Mouse (Mus musculus) intestine, embryonic 15.5 days (tissue): ENCODE measurements around the gene Lmbr1l. TPM values are rescaled to one million over a fixed set of nuclear protein-coding genes. Genes with fewer than 3 reads are reported as not detected.

Experiments
- ATAC-seq: fragments of 200-750 bp; cut with Nextera tagmentation; 2 replicates; pipeline ENCODE4 v1.8.0; 2017; ENCODE audit warnings: moderate TSS enrichment, moderate library complexity
- H3K27ac ChIP-seq: fragments of 300-500 bp; sonication (generic); 2 replicates; pipeline ENCODE4 v1.5.1; 2015; ENCODE audit warnings: mild to moderate bottlenecking, inconsistent platforms
- H3K27me3 ChIP-seq: fragments of 300-500 bp; sonication (generic); replicated peaks from 2 replicates; pipeline ENCODE4 v1.6.1; 2015; ENCODE audit warnings: inconsistent platforms
- H3K36me3 ChIP-seq: fragments of 300-500 bp; sonication (generic); 2 replicates; pipeline ENCODE4 v1.6.1; 2015; ENCODE audit warnings: inconsistent platforms
- H3K4me1 ChIP-seq: fragments of 300-500 bp; sonication (generic); replicated peaks from 2 replicates; pipeline ENCODE4 v1.6.1; 2015; ENCODE audit warnings: inconsistent platforms
- H3K4me2 ChIP-seq: fragments of 300-500 bp; sonication (generic); replicated peaks from 2 replicates; pipeline ENCODE4 v1.6.1; 2015; ENCODE audit warnings: mild to moderate bottlenecking, inconsistent platforms
- H3K4me3 ChIP-seq: fragments of 300-500 bp; sonication (generic); replicated peaks from 2 replicates; pipeline ENCODE4 v1.5.1; 2015; ENCODE audit warnings: inconsistent platforms
- H3K9ac ChIP-seq: fragments of 300-500 bp; sonication (generic); 2 replicates; pipeline ENCODE4 v1.6.1; 2015; ENCODE audit warnings: inconsistent platforms
- H3K9me3 ChIP-seq: fragments of 300-500 bp; sonication (generic); 2 replicates; pipeline ENCODE4 v1.6.1; 2016; ENCODE audit warnings: inconsistent platforms
- WGBS: fragments of 180-500 bp; shearing (Covaris S2); methylation state at CpG from one replicate; pipeline ENCODE4 v1.1.7; 2015; 5-methylcytosine and 5-hydroxymethylcytosine counted together
- polyA plus RNA-seq: library from polyadenylated mRNA; unstranded; fragments of >200 nt; fragmentation: Nextera tagmentation; extraction: Ambion mirVana; gene quantifications from 2 replicates; pipeline ENCODE4 v1.2.1, GENCODE M21; 2015

Gene Lmbr1l
- polyA plus RNA-seq, 1 experiment from 2014 or later = 18.6 TPM

GRCm38 (mm10) chr15:98891198-98891742, 26.8 kb downstream of the Lmbr1l start:
- Histone ChIP-seq H3K4me3 (peak overlapping the region; percentile 24), H3K27me3 (peaks cover 44% of the 10 kb centered on the region), H3K27ac (no peak overlapping the region), H3K9me3 (no peaks in the 10 kb centered on the region), H3K36me3 (no peaks in the 10 kb centered on the region), H3K9ac (peak overlapping the region; percentile 32; the same call in 1 of the 2 replicates), H3K4me1 (peaks cover 30% of the 10 kb centered on the region), H3K4me2 (peak overlapping the region; percentile 58)
- ATAC-seq = peak; percentile 62
- WGBS = 11% methylated on average over 19 of the region's 19 CpGs

DNA sequence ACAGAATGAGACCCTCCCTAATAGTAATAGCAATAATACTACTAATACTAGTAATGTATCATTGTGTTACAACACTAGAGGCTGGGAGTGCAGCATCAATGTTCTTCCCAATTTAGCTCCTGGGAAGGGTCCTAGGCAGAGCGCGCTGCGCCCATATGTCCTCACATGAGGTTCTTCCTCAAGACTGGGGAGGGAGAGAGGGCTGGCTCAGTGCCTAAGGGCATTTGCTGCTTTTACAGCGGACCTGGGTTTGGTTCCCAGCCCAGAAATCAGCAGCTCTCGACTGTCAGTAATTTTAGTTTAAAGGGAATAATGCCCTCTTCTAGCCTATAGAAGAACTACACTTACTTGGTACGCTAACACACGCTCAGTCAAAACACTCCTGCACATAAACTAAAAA, 30.5 kb downstream of the Lmbr1l start:
- no peaks in the 10 kb centered on the region for H3K36me3 ChIP-seq
- no peak for ATAC-seq
- H3K4me3 ChIP-seq = no peak overlapping the region
- H3K27me3 ChIP-seq = peaks cover 6% of the 10 kb centered on the region; the same call in 1 of the 2 replicates
- no peak overlapping the region for H3K27ac ChIP-seq
- 78% methylated on average over 7 of the region's 7 CpGs for WGBS
- H3K9ac ChIP-seq = no peak overlapping the region
- H3K4me2 ChIP-seq = no peak overlapping the region
- H3K9me3 ChIP-seq = no peaks in the 10 kb centered on the region
- H3K4me1 ChIP-seq = 0 out of 2 replicates have a peak, but pooled peaks cover 3% of the 10 kb centered on the region

GRCm38 (mm10) chr15:98886667-98887387, 31.2 kb downstream of the Lmbr1l start:
- 0 out of 2 replicates have a peak, but pooled peaks cover 3% of the 10 kb centered on the region for H3K4me1 ChIP-seq
- 54% methylated on average over 8 of the region's 8 CpGs for WGBS

DNA sequence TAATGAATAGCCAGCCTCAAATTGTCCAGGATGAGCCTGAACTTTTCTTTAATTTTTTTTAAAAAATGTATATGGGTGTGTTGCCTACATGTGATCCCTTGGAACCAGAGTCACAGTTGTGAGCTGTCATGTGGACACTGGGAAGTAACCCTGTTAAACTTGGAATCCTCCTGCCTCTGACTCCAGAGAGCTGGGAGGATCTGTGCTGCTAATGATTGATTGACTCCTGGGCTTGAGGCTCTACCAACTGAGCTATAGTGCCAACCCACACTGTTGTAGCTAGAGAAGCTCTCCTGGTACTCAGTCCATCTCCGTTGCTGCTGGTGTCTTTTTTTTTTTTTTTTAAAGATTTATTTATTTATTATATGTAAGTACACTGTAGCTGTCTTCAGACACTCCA, 33.9 kb downstream of the Lmbr1l start:
- no peak overlapping the region for H3K4me2 ChIP-seq
- H3K4me1 ChIP-seq = 0 out of 2 replicates have a peak, but pooled peaks cover 7% of the 10 kb centered on the region
- no peaks in the 10 kb centered on the region for H3K9me3 ChIP-seq
- no peaks in the 10 kb centered on the region for H3K27me3 ChIP-seq
- H3K27ac ChIP-seq = peak overlapping the region; percentile 48; the same call in 1 of the 2 replicates
- ATAC-seq = no peak
- WGBS = 68% methylated on average over 1 of the region's 1 CpGs
- no peak overlapping the region for H3K4me3 ChIP-seq
- H3K9ac ChIP-seq = no peak overlapping the region
- H3K36me3 ChIP-seq = no peaks in the 10 kb centered on the region

More at GRCm38 (mm10) chr15:98886667-98887387, 31.2 kb downstream of the Lmbr1l start:
- Histone ChIP-seq H3K9me3 (no peaks in the 10 kb centered on the region), H3K4me2 (no peak overlapping the region), H3K27ac (no peak overlapping the region), H3K27me3 (0 out of 2 replicates have a peak, but pooled peaks cover 6% of the 10 kb centered on the region), H3K9ac (no peak overlapping the region), H3K36me3 (no peaks in the 10 kb centered on the region), H3K4me3 (no peak overlapping the region)
- ATAC-seq = no peak

DNA sequence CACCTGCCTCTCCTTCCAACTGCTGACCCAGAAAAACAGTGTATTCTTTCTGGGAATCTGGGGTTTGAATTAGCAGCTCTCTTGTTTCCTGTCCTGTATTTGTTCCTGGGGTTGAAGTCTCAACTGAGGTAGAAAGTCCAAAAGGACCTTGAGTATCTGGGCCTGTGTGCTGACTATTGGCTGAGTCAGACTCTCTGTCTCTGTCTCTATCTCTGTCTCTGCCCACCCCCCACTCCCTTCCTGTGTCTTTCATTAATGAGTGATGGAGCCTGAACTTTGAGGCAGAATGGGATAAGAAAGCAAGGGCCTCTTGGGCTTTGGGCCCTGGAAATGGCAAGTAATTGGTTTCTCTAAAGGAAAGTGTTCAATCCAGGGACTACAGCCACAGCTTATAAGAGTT, 34.4 kb downstream of the Lmbr1l start:
- Histone ChIP-seq H3K9me3 (no peaks in the 10 kb centered on the region), H3K27me3 (no peaks in the 10 kb centered on the region), H3K4me1 (0 out of 2 replicates have a peak, but pooled peaks cover 7% of the 10 kb centered on the region), H3K4me3 (no peak overlapping the region), H3K4me2 (no peak overlapping the region), H3K27ac (peak overlapping the region; percentile 64), H3K9ac (no peak overlapping the region), H3K36me3 (no peaks in the 10 kb centered on the region)
- ATAC-seq = peak; percentile 34; the same call in 1 of the 2 replicates

DNA sequence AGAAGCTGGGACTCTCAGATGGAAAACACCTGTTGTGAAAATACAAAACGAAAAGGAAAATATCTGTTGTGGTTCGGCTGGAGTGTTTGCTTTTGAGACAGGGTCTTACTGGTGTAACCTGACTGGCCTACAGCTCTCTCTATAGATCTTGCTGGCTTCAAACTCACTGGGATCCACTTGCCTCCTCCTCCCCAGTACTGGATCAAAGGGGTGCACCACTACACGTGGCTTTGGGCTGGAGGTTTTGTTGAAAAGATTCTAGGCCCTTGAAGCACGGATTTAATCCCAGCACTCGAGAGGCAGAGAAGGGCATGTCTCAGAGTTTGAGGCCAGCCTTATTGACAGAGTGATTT, 36.4 kb downstream of the Lmbr1l start:
- H3K27me3 ChIP-seq = no peaks in the 10 kb centered on the region
- peak overlapping the region; percentile 73 for H3K4me3 ChIP-seq
- WGBS = 12% methylated on average over 5 of the region's 5 CpGs
- 0 out of 2 replicates have a peak, but pooled peaks cover 7% of the 10 kb centered on the region for H3K4me1 ChIP-seq
- peak overlapping the region; percentile 95 for H3K4me2 ChIP-seq
- H3K9ac ChIP-seq = no peak overlapping the region
- H3K36me3 ChIP-seq = no peaks in the 10 kb centered on the region
- H3K27ac ChIP-seq = no peak overlapping the region
- H3K9me3 ChIP-seq = no peaks in the 10 kb centered on the region
- ATAC-seq = peak; percentile 40

DNA sequence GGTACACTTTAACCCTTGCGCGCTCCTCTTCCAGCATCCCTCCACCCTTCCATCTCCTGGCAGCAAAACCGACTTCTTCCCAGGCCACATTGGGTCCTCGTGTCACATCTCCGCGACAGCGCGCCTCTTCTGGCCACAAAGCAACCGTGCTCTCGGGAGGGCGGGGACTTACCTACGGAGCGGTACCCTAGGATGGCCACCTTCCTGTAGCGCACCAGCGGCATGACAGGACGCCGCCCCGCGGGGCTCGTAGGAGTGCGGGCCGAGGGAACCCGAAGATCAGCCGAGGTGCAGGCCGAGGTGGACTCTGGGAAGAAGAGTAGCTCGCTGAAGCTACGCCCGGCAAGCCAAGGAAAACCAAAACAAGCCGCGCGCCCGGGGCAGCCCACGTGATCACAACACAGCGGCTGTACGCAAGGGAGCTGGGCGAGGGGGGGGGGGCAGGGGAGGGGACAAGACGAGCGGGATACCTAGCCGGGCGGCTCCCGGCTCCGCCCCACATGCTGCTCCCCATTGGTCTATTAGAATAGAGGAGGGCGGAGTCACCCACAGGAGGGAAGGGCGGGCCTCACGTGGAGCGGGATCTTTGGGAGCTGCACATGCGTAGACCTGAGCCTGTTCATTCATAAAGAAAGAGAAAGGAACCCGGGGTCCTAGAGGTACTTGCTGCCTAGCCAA, 36.9 kb downstream of the Lmbr1l start:
- H3K4me1 ChIP-seq = 0 out of 2 replicates have a peak, but pooled peaks cover 7% of the 10 kb centered on the region
- H3K9me3 ChIP-seq = no peaks in the 10 kb centered on the region
- no peaks in the 10 kb centered on the region for H3K27me3 ChIP-seq
- peak overlapping the region; percentile 65 for H3K9ac ChIP-seq
- under 1% methylated on average over 48 of the region's 48 CpGs for WGBS
- no peaks in the 10 kb centered on the region for H3K36me3 ChIP-seq
- ATAC-seq = peak; percentile 96
- peak overlapping the region; percentile 95 for H3K4me2 ChIP-seq
- peak overlapping the region; percentile 83 for H3K27ac ChIP-seq
- peak overlapping the region; percentile 73 for H3K4me3 ChIP-seq

DNA sequence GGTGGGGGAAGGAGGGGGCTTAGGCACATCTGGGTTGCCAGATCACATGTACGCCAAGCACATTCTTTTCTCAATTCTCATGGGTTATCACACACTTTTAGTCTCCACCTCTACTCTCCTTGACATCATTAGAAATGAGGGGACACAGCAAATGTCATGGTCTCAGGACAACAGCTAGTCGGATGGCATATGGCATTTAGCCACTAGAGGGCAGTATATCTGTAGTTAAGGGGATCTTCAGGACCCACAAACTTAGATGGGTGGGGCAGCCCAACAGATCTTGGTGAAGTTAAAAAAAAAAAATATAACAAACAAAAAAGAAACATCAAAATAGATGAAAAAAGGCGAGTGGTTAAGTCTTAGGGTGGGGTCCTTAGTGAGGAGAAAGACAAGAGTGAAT, 40.7 kb downstream of the Lmbr1l start:
- Histone ChIP-seq H3K36me3 (no peaks in the 10 kb centered on the region), H3K4me2 (no peak overlapping the region), H3K9me3 (no peaks in the 10 kb centered on the region), H3K9ac (no peak overlapping the region), H3K4me3 (no peak overlapping the region), H3K27me3 (no peaks in the 10 kb centered on the region), H3K27ac (no peak overlapping the region), H3K4me1 (0 out of 2 replicates have a peak, but pooled peaks cover 7% of the 10 kb centered on the region)
- ATAC-seq = no peak
- WGBS = 18% methylated on average over 3 of the region's 3 CpGs

DNA sequence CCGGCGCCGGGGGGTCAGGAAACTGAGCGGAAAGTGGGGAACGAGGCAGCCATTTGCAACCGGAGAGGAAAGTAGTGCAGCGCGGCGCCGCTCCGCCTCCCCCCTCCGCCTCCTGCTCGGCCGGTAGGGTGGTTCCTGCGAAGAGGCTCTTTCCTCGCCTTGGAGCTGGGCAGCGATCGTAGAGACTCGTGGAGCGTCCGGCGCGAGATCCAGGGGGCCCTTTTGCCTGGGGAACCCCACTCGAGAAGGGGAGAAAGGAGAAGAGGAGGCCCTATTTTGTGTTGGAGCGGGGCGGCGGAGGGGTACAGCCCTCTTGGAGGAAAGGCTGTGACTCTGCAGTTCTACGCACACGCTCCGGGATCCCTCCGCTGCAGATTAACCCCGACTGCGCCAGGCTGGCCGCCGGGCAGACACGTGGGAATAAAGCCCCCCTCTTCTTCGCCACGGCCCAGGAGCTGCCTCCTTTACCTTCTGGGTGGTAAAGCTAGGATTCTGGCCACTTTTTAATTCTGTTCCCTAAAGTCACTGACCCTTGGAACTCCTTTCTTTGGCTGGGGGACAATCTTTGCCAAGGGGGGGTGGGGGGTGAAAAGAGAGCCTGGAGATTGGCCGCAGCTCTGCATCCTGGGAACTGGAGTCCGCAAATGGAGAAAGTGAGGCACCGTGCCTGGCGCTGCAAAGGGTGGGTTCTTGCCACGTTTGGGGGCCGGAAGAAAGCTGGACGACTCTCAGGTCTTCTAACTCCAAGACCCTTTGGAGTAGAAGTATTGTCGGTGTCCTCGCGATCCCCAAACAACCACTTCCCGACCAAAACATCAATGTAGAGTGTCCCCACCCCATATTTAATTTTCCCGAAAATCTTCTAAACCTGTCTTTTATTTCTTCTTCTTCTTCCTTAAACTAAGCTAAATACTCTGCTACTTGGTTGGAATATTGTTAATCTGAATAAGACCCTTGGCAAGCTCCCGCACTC, 45.8 kb downstream of the Lmbr1l start:
- Histone ChIP-seq H3K27me3 (no peaks in the 10 kb centered on the region), H3K9ac (peak overlapping the region; percentile 100), H3K27ac (peak overlapping the region; percentile 99), H3K9me3 (no peaks in the 10 kb centered on the region), H3K36me3 (no peaks in the 10 kb centered on the region), H3K4me3 (peak overlapping the region; percentile 98), H3K4me1 (peaks cover 27% of the 10 kb centered on the region), H3K4me2 (peak overlapping the region; percentile 88)
- ATAC-seq = peak; percentile 86
- WGBS = 1% methylated on average over 51 of the region's 51 CpGs

DNA sequence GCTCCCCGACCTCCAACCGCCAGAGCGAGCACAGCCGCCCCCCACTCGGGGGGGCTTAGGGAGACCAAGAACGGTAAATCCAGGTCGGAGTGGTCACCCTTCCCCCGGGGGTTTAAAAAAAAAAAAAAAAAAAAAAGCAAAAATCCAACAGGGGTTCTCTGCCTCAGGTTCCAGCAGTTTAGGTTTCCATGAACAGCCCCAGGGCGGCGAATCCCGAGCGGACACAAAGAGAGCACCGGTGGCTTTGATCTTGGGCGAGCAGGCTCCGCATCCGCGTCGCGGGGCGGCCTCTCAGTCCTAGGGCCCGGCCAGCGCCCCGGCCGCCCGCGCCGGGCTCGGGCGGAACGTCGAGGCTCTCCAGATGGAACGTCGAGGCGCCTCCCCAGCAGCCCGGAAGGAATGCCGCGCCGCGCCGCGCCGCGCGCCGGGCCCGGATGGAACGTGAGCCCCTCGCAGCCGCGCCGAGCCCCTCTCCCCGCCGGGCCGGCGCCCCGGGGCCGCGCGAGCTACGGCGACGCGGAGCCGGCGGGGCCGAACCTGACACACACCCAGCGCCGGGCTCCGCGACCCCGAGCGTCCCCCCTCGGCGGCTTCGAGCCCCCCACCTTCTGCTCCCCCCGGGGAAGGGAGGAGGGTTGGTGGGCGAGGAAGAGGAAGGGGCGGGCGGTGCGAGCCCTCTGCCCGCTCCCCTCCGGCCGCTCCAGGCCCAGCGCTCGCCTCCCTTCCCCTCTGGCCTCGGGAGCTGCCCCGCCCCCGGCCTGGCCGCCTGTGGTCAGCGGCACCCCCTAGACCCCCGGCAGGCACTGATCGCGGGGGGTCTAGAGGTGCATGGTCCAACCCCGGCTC, 46.7 kb downstream of the Lmbr1l start, which contains the start of gene Kmt2d:
TSS of gene Kmt2d (minus strand) at position 135 of the 846 bp plus-strand sequence.
- peak within 1 kb of the TSS; percentile 98 for H3K4me3 ChIP-seq
- no peaks in the 10 kb centered on the region for H3K27me3 ChIP-seq
- H3K4me2 ChIP-seq = peak within 1 kb of the TSS; percentile 88
- peaks cover 28% of the 10 kb centered on the region for H3K4me1 ChIP-seq
- H3K27ac ChIP-seq = peak within 1 kb of the TSS; percentile 99
- no peaks in the 10 kb centered on the region for H3K9me3 ChIP-seq
- WGBS = under 1% methylated on average over 79 of the region's 94 CpGs
- peak within 1 kb of the TSS; percentile 100 for H3K9ac ChIP-seq
- peaks cover 4% of the 10 kb centered on the region; the same call in 1 of the 2 replicates for H3K36me3 ChIP-seq
- ATAC-seq = peak; percentile 58
